Mouse (Mus musculus) heart, postnatal 14 days (tissue): ENCODE results near the gene Gatad2a. TPM values are rescaled to one million over a fixed set of nuclear protein-coding genes. Genes with fewer than 3 reads are reported as not detected.
"Not testable (repeated sequence)": the region's sequence is repeated elsewhere in the genome, so short reads cannot be mapped to it uniquely, and the experiment has no call there.

Source experiments
- DNase-seq, 2 experiments: peaks; one replicate each; pipeline ENCODE4 v3.0.0; 2021 to 2022
- intact Hi-C: fragments of 180-260 bp; cut with DNase I; formaldehyde crosslinking; loops from one replicate; pipeline ENCODE4 v1.15.1; 2025
- total RNA-seq, 2 experiments: library from RNA; stranded (reverse); gene quantifications; 2 replicates each; pipeline ENCODE4 v1.2.3; 2021

Gene Gatad2a
- total RNA-seq, 2 experiments from 2014 or later, result 41.7 to 41.9 TPM

- intact Hi-C loops, DNase-seq: not testable (repeated sequence)
These were observed 53.7 kb downstream of the Gatad2a start for GRCm38 (mm10) chr8:69942495-69942894.

GRCm38 (mm10) chr8:69940386-69940785 is 55.8 kb downstream of the Gatad2a start:
- intact Hi-C loops, result no loop called here
- DNase-seq, result no peak

GRCm38 (mm10) chr8:69939633-69940032 is 56.6 kb downstream of the Gatad2a start:
- intact Hi-C loops, result loop anchor here (5.0 kb wide), 1 partner anchor 33 kb away; no protein-coding TSS in a partner anchor
- peak in 1 of 2 experiments; percentile 32 for DNase-seq

- intact Hi-C loops, result loop anchor here (5.0 kb wide), 1 partner anchor 34 kb away; no protein-coding TSS in a partner anchor
- DNase-seq, result no peak
These were observed 57.8 kb downstream of the Gatad2a start for GRCm38 (mm10) chr8:69938245-69938982.

- intact Hi-C loops, result loop anchor here (5.0 kb wide), 1 partner anchor 35 kb away; no protein-coding TSS in a partner anchor
- no peak for DNase-seq
These were observed 58.7 kb downstream of the Gatad2a start for GRCm38 (mm10) chr8:69937466-69937865.

GRCm38 (mm10) chr8:69936050-69936794 is 60.0 kb downstream of the Gatad2a start:
- intact Hi-C loops, result loop anchor here (5.0 kb wide), 1 partner anchor 36 kb away; no protein-coding TSS in a partner anchor
- DNase-seq, result peak; percentile 30 to 75

- DNase-seq, result no peak
- intact Hi-C loops, result loop anchor here (5.0 kb wide), 1 partner anchor 37 kb away; no protein-coding TSS in a partner anchor
These were observed 60.8 kb downstream of the Gatad2a start for GRCm38 (mm10) chr8:69935431-69935830.

- intact Hi-C loops, result no loop called here
- no peak for DNase-seq
These were observed 61.6 kb downstream of the Gatad2a start for GRCm38 (mm10) chr8:69934582-69934981.

GRCm38 (mm10) chr8:69933811-69934210 is 62.4 kb downstream of the Gatad2a start:
- DNase-seq, result no peak
- intact Hi-C loops, result no loop called here

- no peak for DNase-seq
- intact Hi-C loops, result no loop called here
These were observed 69.3 kb downstream of the Gatad2a start for GRCm38 (mm10) chr8:69926901-69927300.

- intact Hi-C loops, result no loop called here
These were observed 72.2 kb downstream of the Gatad2a start for GRCm38 (mm10) chr8:69923986-69924385.

GRCm38 (mm10) chr8:69921141-69921540 is 75.0 kb downstream of the Gatad2a start:
- intact Hi-C loops, result no loop called here
- no peak for DNase-seq

More at GRCm38 (mm10) chr8:69923986-69924385, 72.2 kb downstream of the Gatad2a start:
- no peak for DNase-seq

GRCm38 (mm10) chr8:69919876-69920662 is 76.1 kb downstream of the Gatad2a start:
- DNase-seq, result peak; percentile 23 to 69
- intact Hi-C loops, result loop anchor here (1.0 to 5.0 kb wide), 5 partner anchors 48 to 246 kb away; partner anchors contain the start of gene Ncan

- intact Hi-C loops, result loop anchor here (1.0 to 5.0 kb wide), 5 partner anchors 47 to 247 kb away; partner anchors contain the start of gene Ncan
- DNase-seq, result peak; percentile 74 to 87
These were observed 77.2 kb downstream of the Gatad2a start for GRCm38 (mm10) chr8:69919010-69919409.

GRCm38 (mm10) chr8:69918506-69918905 is 77.7 kb downstream of the Gatad2a start:
- intact Hi-C loops, result loop anchor here (2.0 to 5.0 kb wide), 3 partner anchors 46 to 204 kb away; partner anchors contain the start of gene Ncan
- DNase-seq, result no peak

- intact Hi-C loops, result loop anchor here (5.0 kb wide), 2 partner anchors 43 to 207 kb away; partner anchors contain the start of gene Ncan
- DNase-seq, result peak in 1 of 2 experiments; percentile 38
These were observed 80.4 kb downstream of the Gatad2a start for GRCm38 (mm10) chr8:69915748-69916147.

GRCm38 (mm10) chr8:69914526-69914925 is 81.7 kb downstream of the Gatad2a start:
- intact Hi-C loops, result no loop called here
- no peak for DNase-seq

- DNase-seq, result no peak
- intact Hi-C loops, result no loop called here
These were observed 83.6 kb downstream of the Gatad2a start for GRCm38 (mm10) chr8:69912478-69913074.

GRCm38 (mm10) chr8:69911917-69912316 is 84.3 kb downstream of the Gatad2a start:
- intact Hi-C loops, result no loop called here
- no peak for DNase-seq

- DNase-seq, result no peak
- intact Hi-C loops, result no loop called here
These were observed 89.1 kb downstream of the Gatad2a start for GRCm38 (mm10) chr8:69907106-69907505.
